Mouse (Mus musculus) large intestine, adult 2 months (tissue): ENCODE measurements around the gene Bpnt1. TPM values are rescaled to one million over a fixed set of nuclear protein-coding genes. Genes with fewer than 3 reads are reported as not detected.
A peak's percentile ranks its signal among the peaks of the same experiment; 100 is the strongest.

Source experiments
- DNase-seq: peaks from one replicate; pipeline ENCODE4 v3.0.0-alpha.2; 2012; ENCODE audit warnings: low read depth, low spot score
- WGBS: fragments of 180-500 bp; shearing (Covaris S2); methylation state at CpG from one replicate; pipeline ENCODE4 v1.1.7; 2018; 5-methylcytosine and 5-hydroxymethylcytosine counted together
- polyA plus RNA-seq: library from polyadenylated mRNA; depleted of rRNA; stranded (reverse); fragments of >200 nt; gene quantifications from 2 replicates; pipeline ENCODE4 v1.2.3, GENCODE M21; 2012

Bpnt1 gene
- polyA plus RNA-seq, 1 experiment = 131 TPM

DNA sequence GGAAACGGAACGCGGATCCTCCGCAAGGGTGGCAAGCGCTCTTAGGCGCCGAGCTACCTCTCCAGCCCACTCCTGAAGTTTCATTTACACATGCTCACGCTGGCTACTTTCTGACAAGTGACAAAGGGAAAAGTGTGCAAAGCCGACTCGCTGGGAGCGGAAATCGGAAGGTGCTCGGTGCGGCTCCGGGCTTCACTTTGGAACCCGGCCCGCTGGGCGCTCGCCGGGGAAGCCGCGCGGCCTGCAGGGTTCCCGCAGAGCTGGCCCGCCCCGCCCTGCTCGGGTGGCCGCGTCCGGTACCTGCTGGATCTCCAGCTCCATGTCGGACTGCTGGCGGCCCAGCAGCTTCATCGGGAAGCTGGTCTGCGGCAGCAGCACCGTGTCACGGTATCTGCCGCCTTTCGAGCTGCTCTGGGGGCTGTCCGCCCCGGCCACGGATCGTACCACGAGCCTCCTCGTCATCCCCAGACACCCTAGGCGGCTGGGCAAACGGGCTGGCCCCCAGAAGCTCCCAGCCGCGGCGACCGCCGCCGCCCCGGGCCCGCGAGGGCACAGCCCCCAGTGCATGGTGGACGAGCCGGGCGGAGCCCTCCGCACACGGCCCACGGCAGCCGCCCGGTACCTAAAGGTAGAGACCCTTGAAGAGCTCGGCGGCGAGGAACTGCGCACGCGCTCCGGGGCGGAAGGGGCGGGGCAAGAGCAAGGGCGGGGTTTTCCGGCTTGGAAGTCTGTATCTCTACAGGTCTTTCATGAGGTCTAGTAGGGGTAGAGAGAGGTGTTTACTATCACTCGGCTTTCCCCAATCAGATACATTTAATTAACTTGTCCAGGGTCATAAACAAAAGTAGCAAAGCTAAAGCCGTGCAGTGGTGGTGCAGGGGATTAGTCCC, 3.0 kb upstream of the Bpnt1 start, which contains the start of gene Iars2:
TSS of gene Iars2 (minus strand) at position 676 of the 890 bp plus-strand sequence.
- under 1% methylated on average over 76 of the region's 76 CpGs for WGBS
- no peak for DNase-seq

DNA sequence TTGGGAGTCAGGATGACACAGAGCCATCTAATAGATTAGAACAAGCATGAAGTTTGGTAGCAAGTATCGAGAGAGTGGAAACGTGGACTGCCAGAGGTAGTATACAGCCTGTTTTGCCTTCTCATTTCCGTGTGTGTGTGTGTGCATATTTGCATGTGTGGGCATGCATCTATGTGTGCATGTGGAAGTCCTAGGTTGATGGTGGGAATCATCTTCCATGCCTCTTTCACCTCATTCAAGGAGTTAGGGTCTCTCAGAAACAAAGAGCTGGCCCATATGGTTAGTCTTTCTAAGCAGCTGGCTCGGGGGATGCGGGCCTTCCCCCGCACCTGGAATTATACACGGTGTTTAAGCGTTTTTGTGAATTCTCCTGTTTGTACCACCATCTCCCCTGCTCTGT, 2.1 kb upstream of the Bpnt1 start:
- DNase-seq = no peak
- 92% methylated on average over 8 of the region's 8 CpGs for WGBS

DNA sequence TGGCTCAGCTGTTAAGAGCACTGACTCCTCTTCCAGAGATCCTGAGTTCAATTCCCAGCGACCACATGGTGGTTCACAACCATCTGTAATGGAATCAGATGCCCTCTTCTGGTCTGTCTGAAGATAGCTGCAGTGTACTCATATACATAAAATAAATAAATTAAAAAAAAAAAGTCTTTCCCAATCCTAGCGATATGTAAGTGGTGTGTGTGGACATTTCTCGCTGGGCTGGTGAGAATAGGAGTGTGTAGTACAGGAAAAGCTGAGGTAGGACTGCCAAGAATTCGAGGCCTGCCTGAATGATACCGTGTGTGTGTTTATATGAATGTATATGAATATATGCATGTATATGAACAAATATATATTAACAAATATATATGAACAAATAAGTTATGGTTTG, 585 bp upstream of the Bpnt1 start:
- 43% methylated on average over 5 of the region's 5 CpGs for WGBS
- DNase-seq = no peak

DNA sequence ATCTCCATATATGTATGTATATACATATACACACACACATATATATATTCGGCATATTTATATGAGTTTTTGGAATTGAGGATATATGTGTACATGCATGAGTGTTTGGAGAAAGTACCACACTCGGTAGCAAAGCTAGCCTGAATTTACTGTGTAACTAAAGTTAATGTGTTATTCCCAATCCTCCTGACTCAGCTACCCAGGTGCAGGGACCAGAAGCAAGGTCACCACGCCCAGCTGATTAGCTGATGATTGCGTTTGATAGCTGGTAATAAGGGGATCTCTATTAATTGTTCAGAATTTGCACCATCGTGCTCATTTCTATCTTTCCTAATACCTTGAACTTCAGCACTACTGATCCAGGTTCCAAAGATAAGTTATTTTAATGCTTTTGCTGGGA, 1.7 kb downstream of the Bpnt1 start:
- DNase-seq = no peak
- WGBS = 53% methylated on average over 5 of the region's 5 CpGs

DNA sequence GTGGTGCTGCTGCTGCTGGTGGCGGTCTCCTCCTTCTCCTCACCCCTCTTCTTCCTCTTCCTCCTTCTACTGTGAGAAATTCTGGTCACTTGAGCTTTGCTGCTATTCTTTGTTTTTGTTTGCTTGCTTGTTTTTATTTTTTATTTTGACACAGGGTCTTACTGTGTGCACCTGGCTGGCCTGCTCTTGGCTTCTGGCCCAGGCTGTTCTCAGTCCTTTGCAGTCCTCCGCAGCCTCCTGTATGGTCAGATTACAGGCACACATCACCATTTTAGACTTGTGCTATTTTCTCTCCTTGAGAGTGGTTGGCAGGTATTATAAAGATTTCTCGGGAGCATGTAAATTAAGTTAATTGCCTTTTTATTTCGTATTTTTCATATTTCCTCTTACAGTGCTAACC, 2.2 kb downstream of the Bpnt1 start:
- WGBS = 73% methylated on average over 4 of the region's 4 CpGs
- DNase-seq = no peak

DNA sequence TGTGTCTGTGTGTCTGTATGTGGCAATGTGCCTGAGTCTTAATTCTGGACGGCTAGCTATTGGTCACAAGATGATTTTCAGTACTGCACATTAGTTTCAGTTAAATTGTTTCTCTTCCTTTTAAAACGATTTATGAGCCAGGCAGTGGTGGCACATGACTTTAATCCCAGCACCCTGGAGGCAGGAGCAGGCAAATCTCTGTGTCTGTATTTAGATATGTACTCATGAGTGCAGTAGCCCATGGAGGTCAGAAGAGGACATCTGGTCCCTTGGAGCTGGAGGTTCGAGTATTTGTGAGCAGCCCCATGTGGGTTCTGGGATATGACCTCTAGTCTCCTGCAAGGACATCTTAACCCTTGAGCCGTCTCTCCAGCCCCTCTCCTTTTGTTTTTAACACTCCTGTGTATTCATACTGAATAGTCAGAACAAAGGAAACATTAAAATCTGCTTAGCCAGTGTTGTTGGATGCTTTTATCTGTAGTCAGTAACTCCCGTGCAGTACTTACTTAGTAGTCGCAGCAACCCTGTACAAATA, 3.3 kb downstream of the Bpnt1 start:
- 58% methylated on average over 6 of the region's 6 CpGs for WGBS
- no peak for DNase-seq

DNA sequence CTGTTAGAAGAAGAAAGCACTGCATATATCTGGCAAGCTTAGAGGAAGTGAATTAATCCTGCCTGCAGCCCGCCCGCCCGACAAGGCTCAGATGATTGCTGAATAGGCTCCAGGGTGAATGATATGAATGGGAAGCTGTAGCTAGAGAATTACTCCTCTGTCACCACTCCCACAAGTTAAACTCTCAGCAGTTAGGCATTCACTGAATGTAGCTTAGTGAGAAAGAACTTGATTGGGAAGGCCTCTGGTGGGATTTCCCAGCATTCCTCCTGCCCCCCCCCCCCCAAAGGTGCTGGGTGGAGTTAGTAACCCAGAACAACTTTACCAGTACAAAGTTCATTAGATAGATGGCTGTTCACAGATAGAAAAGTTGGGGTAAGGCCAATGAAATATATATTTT, 4.6 kb downstream of the Bpnt1 start:
- WGBS = 19% methylated on average over 3 of the region's 3 CpGs
- no peak for DNase-seq

DNA sequence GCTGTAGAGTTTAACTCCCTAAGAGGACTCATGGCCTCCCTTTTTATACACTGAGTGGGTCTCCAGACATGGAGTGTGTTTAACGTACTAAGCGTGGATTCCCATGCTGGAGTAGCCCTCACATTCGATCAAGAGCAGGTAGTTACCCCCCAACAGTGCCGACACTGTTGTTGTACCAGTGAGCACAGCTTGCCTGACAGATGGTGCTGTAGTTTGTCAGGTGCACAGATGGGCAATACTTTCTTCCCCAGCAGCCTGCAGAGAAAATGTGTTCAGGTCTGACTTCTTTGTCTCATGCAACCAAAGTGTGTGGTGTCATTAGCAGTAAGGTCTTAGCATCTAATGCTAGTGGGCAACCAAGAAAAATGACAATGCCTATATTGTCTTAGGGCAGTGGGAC, 10.5 kb downstream of the Bpnt1 start:
- 98% methylated on average over 4 of the region's 4 CpGs for WGBS
- no peak for DNase-seq

DNA sequence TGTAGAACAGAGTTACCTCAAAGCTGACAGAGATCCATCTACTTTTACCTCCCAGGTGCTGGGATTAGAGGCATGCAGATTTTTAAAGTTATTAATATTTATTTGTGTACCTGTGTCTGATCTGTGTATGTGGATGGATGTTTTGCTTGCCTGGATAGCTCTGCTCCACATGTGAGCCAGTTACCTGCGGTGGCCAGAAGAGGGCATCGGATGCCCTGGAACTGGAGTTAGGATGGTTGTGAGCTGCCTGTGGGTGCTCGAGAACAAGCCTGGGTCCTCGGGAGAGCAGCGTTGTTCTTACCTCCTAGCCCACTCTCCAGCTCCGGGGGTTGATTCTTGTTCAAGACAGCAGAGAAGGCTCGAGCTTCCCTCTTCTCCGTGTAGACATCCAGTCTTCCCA, 11.5 kb downstream of the Bpnt1 start:
- WGBS = 88% methylated on average over 8 of the region's 8 CpGs
- no peak for DNase-seq

DNA sequence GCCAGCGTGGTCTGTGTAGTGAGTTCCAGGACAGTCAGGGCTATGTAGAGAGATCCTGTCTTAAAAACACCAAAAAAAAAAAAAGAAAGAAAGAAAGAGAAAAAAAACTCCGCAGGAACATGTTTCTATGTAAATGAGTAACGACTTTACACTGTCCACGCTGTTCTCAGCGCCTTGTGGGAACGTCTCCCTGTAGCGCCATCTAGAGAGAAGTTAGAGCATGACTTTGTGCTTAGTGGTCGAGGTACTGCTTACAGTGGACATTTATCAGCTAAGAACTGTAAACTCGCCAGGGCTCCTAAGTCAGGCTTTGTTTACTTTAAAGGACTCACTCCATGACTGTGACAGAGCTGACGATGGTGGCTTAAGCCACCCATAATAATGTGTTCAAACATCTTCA, 14.2 kb downstream of the Bpnt1 start:
- no peak for DNase-seq
- 55% methylated on average over 10 of the region's 10 CpGs for WGBS

DNA sequence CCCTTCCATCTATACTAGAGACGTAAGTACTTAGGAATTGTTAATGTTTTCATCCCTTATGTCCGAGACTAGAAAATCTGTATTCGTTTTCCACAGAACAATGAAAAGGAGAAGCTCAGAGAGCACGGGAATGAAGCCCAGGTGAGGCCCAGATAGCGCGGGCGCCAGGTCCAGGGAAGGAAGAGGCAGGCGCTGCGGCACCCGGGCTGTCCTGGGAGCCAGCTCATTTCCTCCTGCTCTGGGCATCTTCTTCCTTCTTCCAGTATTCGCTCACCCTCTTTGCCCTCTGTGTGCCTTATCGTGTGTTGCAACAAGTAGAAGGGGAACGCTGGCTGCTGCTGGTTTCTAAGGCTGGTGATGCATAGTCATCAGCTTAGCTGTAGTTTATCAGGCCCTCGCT, 17.8 kb downstream of the Bpnt1 start:
- DNase-seq = no peak
- WGBS = 94% methylated on average over 14 of the region's 14 CpGs

DNA sequence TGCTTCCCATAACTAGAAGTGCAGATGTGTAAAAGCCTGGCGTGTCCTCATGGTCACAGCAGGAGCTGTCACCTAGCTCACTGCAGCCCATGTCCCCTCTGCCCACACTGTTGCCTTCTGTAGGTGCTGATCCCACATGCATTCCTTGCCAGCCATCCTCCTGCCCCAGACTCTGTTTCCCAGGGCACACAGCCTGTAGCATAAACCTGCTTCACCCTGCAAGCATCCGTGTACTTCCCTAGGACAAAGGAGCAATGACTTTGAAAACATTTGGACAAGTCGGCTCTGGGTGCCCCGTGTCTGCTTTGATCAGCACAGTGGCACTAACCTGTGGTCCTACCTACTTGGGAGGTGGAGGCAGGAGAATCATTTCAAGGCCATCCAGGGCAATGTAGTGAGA, 18.7 kb downstream of the Bpnt1 start:
- no peak for DNase-seq
- whole genome bisulfite sequencing = 94% methylated on average over 4 of the region's 4 CpGs

DNA sequence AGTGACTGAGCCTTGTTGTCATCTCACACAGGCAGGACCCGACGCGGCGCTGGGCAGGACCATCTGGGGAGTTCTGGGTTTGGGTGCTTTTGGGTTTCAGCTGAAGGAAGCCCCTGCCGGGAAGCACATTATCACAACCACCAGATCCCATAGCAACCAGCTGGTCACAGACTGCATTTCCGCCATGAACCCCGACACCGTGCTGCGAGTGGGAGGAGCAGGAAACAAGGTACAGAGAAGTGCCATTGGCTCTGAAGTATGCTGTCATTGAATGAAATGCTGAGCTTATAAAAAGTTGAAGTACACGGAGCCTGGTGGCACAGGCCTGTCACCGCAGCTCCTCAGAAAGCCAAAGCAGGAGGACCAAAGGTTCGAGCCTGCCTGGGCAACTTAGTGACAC, 20.2 kb downstream of the Bpnt1 start:
- DNase-seq = no peak
- WGBS = 92% methylated on average over 12 of the region's 12 CpGs

DNA sequence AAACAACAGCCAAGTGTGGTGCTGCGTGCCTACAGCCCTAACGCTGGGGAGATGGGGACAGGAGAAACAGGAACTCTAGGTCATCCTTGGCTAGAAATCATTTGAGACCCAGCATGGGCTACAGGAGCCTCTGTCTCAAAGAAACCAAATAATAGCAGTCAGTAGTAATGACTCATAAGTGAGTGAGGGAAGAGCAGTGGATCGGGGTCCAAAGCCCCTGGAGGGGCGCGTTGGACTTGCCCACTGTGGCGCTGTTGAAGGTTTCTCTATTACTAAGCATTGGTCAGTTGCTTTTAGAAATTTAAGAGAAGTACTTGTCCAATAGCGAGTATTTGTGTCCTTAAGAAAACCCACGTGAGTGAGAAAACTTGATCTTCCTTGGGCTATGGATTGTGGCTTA, 21.4 kb downstream of the Bpnt1 start:
- DNase-seq = no peak
- WGBS = 95% methylated on average over 8 of the region's 8 CpGs

DNA sequence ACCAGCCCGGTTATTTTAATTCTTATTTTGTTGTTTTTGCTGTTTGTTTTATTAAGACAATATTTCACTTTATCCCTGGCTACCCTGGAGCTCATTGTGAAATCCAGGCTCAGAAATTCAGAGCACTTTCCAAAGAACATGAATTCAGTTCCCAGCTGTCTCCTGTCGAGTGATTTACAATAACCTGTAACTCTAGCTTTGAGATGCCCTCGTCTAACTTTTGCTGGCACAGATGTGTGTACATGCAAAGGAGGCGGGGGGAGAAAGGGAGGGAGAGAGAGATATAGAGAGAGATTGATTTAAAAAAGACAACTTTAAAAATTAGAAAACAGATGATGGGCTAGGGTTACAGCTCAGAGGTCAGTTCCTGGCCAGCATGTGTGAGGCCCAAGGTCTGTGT, 22.8 kb downstream of the Bpnt1 start:
- WGBS = 74% methylated on average over 4 of the region's 4 CpGs
- DNase-seq = no peak

DNA sequence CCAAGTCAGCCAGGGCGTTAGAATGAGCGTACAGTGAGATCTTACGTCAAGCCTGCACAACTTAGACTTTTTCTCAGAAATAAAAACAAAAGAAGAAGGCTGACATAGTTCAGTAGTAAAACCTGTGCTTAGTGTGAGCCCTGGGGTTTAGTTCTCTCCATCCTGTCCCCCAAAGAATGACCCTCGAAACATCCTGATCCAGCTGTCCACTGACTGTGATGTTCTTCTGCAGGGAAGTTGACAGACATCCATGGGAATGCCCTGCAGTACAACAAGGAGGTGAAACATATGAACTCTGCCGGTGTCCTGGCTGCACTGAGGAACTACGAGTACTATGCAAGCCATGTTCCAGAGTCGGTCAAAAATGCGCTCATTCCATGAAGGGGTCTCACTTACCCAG, 24.3 kb downstream of the Bpnt1 start:
- DNase-seq = no peak
- WGBS = 95% methylated on average over 8 of the region's 8 CpGs

DNA sequence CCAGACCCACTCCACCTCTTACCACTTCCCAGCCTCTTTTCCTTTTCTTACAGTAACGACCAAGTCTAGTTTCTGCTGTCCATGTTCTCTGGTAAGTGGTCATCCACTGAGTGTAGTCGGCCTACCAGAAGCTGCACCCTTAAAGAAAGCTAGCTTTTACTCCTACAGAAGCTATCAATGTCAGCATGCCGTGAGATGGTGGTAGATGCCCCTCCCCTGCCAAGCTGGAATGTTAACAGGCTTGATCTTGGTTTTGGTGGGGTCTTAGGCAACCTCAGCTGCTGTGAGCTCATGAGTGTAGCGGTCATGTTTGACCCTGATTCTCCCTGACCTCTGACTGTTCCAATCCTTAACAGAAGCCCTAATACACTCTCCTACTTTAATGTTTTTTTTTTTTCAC, 26.3 kb downstream of the Bpnt1 start:
- WGBS = 84% methylated on average over 4 of the region's 4 CpGs
- no peak for DNase-seq

DNA sequence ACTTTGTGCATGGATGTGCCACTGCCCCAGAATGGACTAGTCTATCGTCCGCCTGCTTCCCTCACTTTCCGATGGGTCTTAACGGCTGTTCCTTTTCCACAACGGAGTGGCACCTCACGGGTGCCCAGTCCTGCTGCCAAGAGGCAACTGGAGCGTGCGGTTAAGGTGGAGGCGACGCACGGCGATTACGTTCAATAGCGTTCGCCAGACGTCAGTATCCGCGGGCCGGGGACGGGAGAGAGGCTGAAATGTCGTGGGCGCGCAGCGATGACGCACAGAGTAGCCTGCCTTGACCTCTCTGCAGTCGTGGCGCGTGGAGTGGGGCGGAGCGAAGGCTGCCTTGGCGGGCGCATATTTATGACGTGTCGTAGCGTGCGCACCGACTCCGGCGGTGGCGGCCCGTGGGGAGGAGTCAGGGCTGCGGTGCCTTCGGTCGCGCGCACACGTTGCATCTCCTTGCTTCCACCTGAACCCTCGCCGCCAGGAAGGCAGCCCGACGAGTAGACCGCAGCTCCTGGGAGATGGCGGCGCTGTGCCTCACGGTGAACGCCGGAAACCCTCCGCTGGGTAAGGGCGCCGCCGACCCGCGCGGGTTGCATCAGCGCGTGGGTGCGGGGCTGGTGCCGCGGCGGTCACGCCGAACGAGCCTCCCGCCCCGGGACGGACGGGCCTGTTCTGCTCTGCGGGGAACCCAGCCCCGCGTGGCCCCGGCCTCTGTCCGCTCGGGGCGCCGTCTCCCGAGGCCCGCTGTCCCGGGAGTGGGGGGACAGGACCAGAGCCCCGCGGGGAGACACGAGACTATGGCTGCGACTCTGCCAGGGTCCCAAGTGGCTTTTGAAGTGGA, 30.9 kb downstream of the Bpnt1 start, which contains the start of gene Eprs:
TSS of gene Eprs (plus strand) at position 368 of the 844 bp plus-strand sequence.
- WGBS = under 1% methylated on average over 92 of the region's 92 CpGs
- peak; percentile 90 for DNase-seq

DNA sequence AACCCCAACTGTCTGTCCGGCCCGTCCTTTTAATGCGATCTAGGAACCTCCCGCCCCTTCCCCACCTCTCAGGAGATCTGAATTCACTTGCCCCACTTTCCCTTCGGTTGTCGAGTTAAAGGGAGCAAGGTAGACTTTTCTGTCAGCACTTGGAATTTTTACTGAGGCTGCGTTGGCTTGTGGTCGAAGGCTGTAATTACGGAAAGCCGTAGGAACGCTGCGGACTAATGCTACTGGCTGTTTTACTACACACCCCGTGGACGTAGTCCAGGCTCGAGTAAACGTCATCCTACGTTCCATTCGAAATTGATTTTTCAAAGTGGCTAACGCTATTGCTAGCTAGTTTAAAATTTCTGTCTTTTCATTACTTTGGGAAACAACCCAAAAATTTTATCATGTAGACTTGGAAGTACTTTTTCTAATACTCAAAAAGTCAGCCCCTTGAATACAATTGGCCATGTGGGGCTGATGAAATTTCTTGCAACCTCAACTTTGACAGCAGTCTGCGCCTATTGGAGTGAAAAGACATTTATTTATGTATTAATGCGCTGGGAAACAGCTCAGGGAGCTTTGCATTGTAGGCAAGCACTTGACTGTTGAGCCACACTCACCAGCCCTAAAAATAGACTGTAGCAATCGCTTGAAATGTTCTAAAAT, 31.7 kb downstream of the Bpnt1 start:
- peak; percentile 25 for DNase-seq
- 1% methylated on average over 22 of the region's 22 CpGs for WGBS

DNA sequence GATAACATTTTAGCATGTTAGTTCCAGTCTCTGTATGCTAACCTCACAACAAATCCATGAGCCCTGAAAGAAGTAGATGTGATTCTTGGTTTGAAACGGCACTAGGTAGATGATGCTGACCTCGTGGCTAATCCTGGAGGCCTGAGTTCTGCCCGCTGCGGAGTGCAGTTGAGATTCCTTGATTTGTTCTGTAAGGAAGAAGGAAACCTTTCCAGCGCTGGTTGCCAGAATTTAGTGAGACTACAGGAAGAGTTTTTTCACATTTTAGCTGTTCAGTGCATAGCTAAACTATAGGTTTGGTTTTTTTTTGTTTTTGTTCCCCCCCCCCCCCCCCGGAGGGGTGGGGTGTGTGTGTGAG, 32.2 kb downstream of the Bpnt1 start:
- no peak for DNase-seq
- 24% methylated on average over 6 of the region's 6 CpGs for WGBS
